Mouse (Mus musculus): Measurements from ENCODE around the gene Parp8. TPM values are rescaled to one million over a fixed set of nuclear protein-coding genes. Genes with fewer than 3 reads are reported as not detected.
"Not testable (repeated sequence)": the region's sequence is repeated elsewhere in the genome, so short reads cannot be mapped to it uniquely, and the experiment has no call there.

Parp8 gene
- polyA plus RNA-seq, 1 experiment from 2014 or later = 21.1 TPM

GRCm38 (mm10) chr13:116958776-116959589 is 66.4 kb downstream of the Parp8 start:
- H3K36me3 ChIP-seq = no peaks in the 10 kb centered on the region
- H3K4me3 ChIP-seq (replicated peaks) = no peak overlapping the region
- peaks cover 4% of the 10 kb centered on the region; the same call in 1 of the 2 replicates for H3K4me1 ChIP-seq
- 57% methylated on average over 7 of the region's 7 CpGs for WGBS
- ATAC-seq (ENCODE audit: insufficient number of reproducible peaks, low FRiP score, low TSS enrichment, low read depth) = no peak
- no peak overlapping the region for H3K27ac ChIP-seq (replicated peaks)
- H3K9me3 ChIP-seq (replicated peaks) = no peaks in the 10 kb centered on the region
- H3K4me2 ChIP-seq (replicated peaks) = no peak overlapping the region
- no peaks in the 10 kb centered on the region for H3K27me3 ChIP-seq
- no peak overlapping the region for H3K9ac ChIP-seq

- WGBS = 78% methylated on average over 3 of the region's 3 CpGs
- H3K27me3 ChIP-seq = no peaks in the 10 kb centered on the region
- ATAC-seq (ENCODE audit: insufficient number of reproducible peaks, low FRiP score, low TSS enrichment, low read depth) = no peak
- no peak overlapping the region for H3K9ac ChIP-seq
- no peaks in the 10 kb centered on the region for H3K4me1 ChIP-seq
- no peak overlapping the region for H3K4me3 ChIP-seq (replicated peaks)
- no peaks in the 10 kb centered on the region for H3K36me3 ChIP-seq
- H3K4me2 ChIP-seq (replicated peaks) = no peak overlapping the region
- no peaks in the 10 kb centered on the region for H3K9me3 ChIP-seq (replicated peaks)
- no peak overlapping the region for H3K27ac ChIP-seq (replicated peaks)
These were observed 67.8 kb downstream of the Parp8 start for GRCm38 (mm10) chr13:116957577-116957976.

GRCm38 (mm10) chr13:116951336-116951735 is 74.0 kb downstream of the Parp8 start:
- no peak for ATAC-seq (ENCODE audit: insufficient number of reproducible peaks, low FRiP score, low TSS enrichment, low read depth)
- Histone ChIP-seq H3K27ac (replicated peaks) (no peak overlapping the region), H3K4me2 (replicated peaks) (no peak overlapping the region), H3K9ac (no peak overlapping the region), H3K4me1 (0 out of 2 replicates have a peak, but pooled peaks cover 17% of the 10 kb centered on the region), H3K9me3 (replicated peaks) (no peaks in the 10 kb centered on the region), H3K27me3 (no peaks in the 10 kb centered on the region), H3K36me3 (no peaks in the 10 kb centered on the region), H3K4me3 (replicated peaks) (no peak overlapping the region)
- 90% methylated on average over 3 of the region's 3 CpGs for WGBS

GRCm38 (mm10) chr13:116949527-116949926 is 75.8 kb downstream of the Parp8 start:
- Histone ChIP-seq H3K36me3 (no peaks in the 10 kb centered on the region), H3K27ac (replicated peaks) (no peak overlapping the region), H3K4me2 (replicated peaks) (no peak overlapping the region), H3K27me3 (no peaks in the 10 kb centered on the region), H3K9ac (no peak overlapping the region), H3K9me3 (replicated peaks) (no peaks in the 10 kb centered on the region), H3K4me1 (0 out of 2 replicates have a peak, but pooled peaks cover 17% of the 10 kb centered on the region), H3K4me3 (replicated peaks) (no peak overlapping the region)
- WGBS = 56% methylated on average over 4 of the region's 4 CpGs
- ATAC-seq (ENCODE audit: insufficient number of reproducible peaks, low FRiP score, low TSS enrichment, low read depth) = no peak; the same call in 1 of the 2 replicates

DNA sequence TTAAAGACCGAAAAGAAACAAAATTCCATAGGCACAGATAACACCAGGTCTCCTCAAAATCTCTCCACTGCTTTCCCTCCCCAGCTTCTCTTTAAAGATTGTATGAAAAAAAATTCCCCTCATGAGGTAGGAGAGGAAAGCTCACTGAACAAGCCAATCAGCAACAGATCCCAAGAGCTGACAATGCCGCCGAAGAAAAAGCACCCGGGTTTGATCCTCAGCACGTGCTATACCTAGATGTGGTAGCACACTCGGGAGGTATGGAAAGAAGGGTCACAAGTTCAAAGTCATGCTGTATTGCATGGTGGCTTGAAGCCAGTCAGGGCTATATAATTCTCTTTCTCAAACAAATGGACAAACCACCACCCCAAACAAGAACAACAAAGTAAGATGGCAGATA is 76.3 kb downstream of the Parp8 start:
- no peak overlapping the region for H3K27ac ChIP-seq (replicated peaks)
- H3K4me3 ChIP-seq (replicated peaks) = no peak overlapping the region
- H3K4me2 ChIP-seq (replicated peaks) = no peak overlapping the region
- H3K4me1 ChIP-seq = 0 out of 2 replicates have a peak, but pooled peaks cover 17% of the 10 kb centered on the region
- WGBS = 90% methylated on average over 6 of the region's 6 CpGs
- no peaks in the 10 kb centered on the region for H3K27me3 ChIP-seq
- H3K9me3 ChIP-seq (replicated peaks) = no peaks in the 10 kb centered on the region
- H3K9ac ChIP-seq = no peak overlapping the region
- no peak for ATAC-seq (ENCODE audit: insufficient number of reproducible peaks, low FRiP score, low TSS enrichment, low read depth)
- no peaks in the 10 kb centered on the region for H3K36me3 ChIP-seq

GRCm38 (mm10) chr13:116948299-116948659 is 77.1 kb downstream of the Parp8 start:
- WGBS = 60% methylated on average over 5 of the region's 5 CpGs
- Histone ChIP-seq H3K9ac (no peak overlapping the region), H3K27ac (replicated peaks) (no peak overlapping the region), H3K4me1 (0 out of 2 replicates have a peak, but pooled peaks cover 17% of the 10 kb centered on the region), H3K27me3 (no peaks in the 10 kb centered on the region), H3K36me3 (no peaks in the 10 kb centered on the region), H3K4me2 (replicated peaks) (no peak overlapping the region), H3K9me3 (replicated peaks) (no peaks in the 10 kb centered on the region), H3K4me3 (replicated peaks) (no peak overlapping the region)
- ATAC-seq (ENCODE audit: insufficient number of reproducible peaks, low FRiP score, low TSS enrichment, low read depth) = no peak

DNA sequence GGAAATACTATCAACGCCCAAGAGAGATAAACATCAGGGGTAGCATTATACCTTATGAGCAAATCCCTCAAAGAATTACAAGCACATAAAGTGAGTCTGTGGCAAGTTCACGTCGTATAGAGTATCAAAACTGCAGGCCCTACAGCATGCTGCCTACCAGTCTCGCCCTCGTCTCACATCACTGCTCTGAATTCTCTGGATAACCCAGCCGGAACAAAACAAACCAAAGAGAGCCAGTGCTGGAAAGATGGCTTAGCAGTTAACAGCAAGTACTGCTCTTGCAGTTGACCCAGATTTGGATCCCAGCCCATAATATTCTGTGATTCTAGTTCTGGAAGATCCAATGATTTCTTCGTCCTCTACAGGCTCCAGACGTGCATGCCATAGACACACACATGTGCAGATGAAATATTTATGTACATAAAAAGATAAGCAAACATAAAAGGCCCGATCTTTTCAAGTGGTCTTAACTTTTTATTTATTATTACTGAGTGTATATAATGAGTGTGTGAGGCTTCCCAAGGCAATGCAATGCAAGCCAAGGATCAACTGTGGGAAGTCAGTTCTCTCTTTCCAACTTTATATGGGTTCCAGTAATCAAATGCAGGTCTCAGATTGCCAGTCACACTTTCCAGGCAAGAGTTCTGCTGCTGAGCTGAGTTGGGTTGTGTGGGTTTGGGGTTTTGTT is 77.6 kb downstream of the Parp8 start:
- WGBS = 60% methylated on average over 9 of the region's 9 CpGs
- H3K27me3 ChIP-seq = no peaks in the 10 kb centered on the region
- no peak overlapping the region for H3K9ac ChIP-seq
- peak; percentile 60 for ATAC-seq (ENCODE audit: insufficient number of reproducible peaks, low FRiP score, low TSS enrichment, low read depth)
- H3K4me2 ChIP-seq (replicated peaks) = no peak overlapping the region
- no peak overlapping the region for H3K27ac ChIP-seq (replicated peaks)
- H3K4me1 ChIP-seq = 0 out of 2 replicates have a peak, but pooled peaks cover 17% of the 10 kb centered on the region
- H3K4me3 ChIP-seq (replicated peaks) = no peak overlapping the region
- H3K36me3 ChIP-seq = no peaks in the 10 kb centered on the region
- no peaks in the 10 kb centered on the region for H3K9me3 ChIP-seq (replicated peaks)

- WGBS = 74% methylated on average over 4 of the region's 4 CpGs
- H3K27ac ChIP-seq (replicated peaks) = no peak overlapping the region; the same call in 1 of the 2 replicates
- no peak overlapping the region for H3K4me2 ChIP-seq (replicated peaks)
- no peak for ATAC-seq (ENCODE audit: insufficient number of reproducible peaks, low FRiP score, low TSS enrichment, low read depth)
- H3K4me1 ChIP-seq = 0 out of 2 replicates have a peak, but pooled peaks cover 18% of the 10 kb centered on the region
- H3K9me3 ChIP-seq (replicated peaks) = no peaks in the 10 kb centered on the region
- no peak overlapping the region for H3K9ac ChIP-seq
- no peak overlapping the region for H3K4me3 ChIP-seq (replicated peaks)
- no peaks in the 10 kb centered on the region for H3K27me3 ChIP-seq
- H3K36me3 ChIP-seq = no peaks in the 10 kb centered on the region
These were observed 78.8 kb downstream of the Parp8 start for GRCm38 (mm10) chr13:116946566-116946965.

GRCm38 (mm10) chr13:116941280-116942015 is 83.9 kb downstream of the Parp8 start:
- no peak overlapping the region for H3K4me3 ChIP-seq (replicated peaks)
- H3K4me1 ChIP-seq = peaks cover 9% of the 10 kb centered on the region; the same call in 1 of the 2 replicates
- peaks cover 4% of the 10 kb centered on the region; the same call in 1 of the 2 replicates for H3K36me3 ChIP-seq
- H3K9me3 ChIP-seq (replicated peaks) = no peaks in the 10 kb centered on the region
- no peaks in the 10 kb centered on the region for H3K27me3 ChIP-seq
- H3K9ac ChIP-seq = no peak overlapping the region
- no peak overlapping the region for H3K4me2 ChIP-seq (replicated peaks)
- no peak overlapping the region for H3K27ac ChIP-seq (replicated peaks)
- no peak; the same call in 1 of the 2 replicates for ATAC-seq (ENCODE audit: insufficient number of reproducible peaks, low FRiP score, low TSS enrichment, low read depth)
- WGBS = 47% methylated on average over 13 of the region's 13 CpGs

- ATAC-seq (ENCODE audit: insufficient number of reproducible peaks, low FRiP score, low TSS enrichment, low read depth) = no peak
- no peak overlapping the region for H3K4me3 ChIP-seq (replicated peaks)
- no peak overlapping the region for H3K9ac ChIP-seq
- H3K4me2 ChIP-seq (replicated peaks) = no peak overlapping the region
- no peak overlapping the region for H3K27ac ChIP-seq (replicated peaks)
- peaks cover 9% of the 10 kb centered on the region; the same call in 1 of the 2 replicates for H3K4me1 ChIP-seq
- H3K36me3 ChIP-seq = peaks cover 4% of the 10 kb centered on the region; the same call in 1 of the 2 replicates
- 75% methylated on average over 7 of the region's 7 CpGs for WGBS
- H3K9me3 ChIP-seq (replicated peaks) = no peaks in the 10 kb centered on the region
- no peaks in the 10 kb centered on the region for H3K27me3 ChIP-seq
These were observed 84.6 kb downstream of the Parp8 start for GRCm38 (mm10) chr13:116940761-116941160.

GRCm38 (mm10) chr13:116937019-116937418 is 88.3 kb downstream of the Parp8 start:
- H3K9me3 ChIP-seq (replicated peaks); H3K27ac ChIP-seq (replicated peaks); H3K4me1 ChIP-seq; H3K4me2 ChIP-seq (replicated peaks); H3K36me3 ChIP-seq; H3K4me3 ChIP-seq (replicated peaks); ATAC-seq (ENCODE audit: insufficient number of reproducible peaks, low FRiP score, low TSS enrichment, low read depth); H3K9ac ChIP-seq; H3K27me3 ChIP-seq: not testable (repeated sequence)
- WGBS = 97% methylated on average over 3 of the region's 3 CpGs

Measured in embryonic facial prominence, embryonic 15.5 days (tissue).